In the genomic region with DNA sequence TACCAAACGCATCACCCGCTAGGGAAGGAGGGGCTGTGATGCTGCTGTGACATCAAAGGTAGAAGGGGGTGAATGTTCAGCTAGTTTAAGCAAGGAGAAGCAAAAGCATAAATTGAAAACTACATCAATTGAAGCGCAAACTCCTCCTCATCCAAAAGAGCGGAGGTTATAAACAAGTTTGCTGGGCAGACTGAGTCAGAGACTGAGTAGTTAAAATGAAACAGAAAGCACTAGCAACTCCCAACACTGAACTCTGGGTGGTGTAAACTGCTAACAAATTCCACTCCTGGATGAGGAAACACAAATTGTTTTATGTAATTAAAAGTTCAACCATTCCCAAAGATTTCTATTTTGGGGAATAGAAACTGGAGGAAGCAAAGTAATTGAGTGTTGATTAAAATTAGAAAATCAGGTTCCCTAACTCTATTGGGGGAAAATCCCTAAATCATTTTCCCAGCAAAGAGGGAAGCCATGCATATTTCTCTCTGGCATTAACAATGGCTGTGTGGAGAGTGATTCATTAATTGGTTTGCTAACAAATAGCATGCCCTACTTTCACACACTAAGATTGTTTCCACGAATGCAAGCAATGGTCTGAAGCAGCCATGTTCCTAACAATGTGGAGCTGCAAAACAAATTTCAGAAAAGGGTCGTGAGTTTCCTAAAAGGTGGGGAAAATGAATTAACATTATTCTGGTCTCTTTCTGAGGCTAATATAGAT, we compare ENCODE assay signal across 15 mouse cellular contexts. TPM values are rescaled to one million over a fixed set of nuclear protein-coding genes. Genes with fewer than 3 reads are reported as not detected.
DNase-seq lines count a peak whose midpoint lies in the region; ATAC-seq and TF ChIP-seq lines count a peak whose summit lies in the region.
"Had no signal": no experiment of that assay in that cellular context is flagged by ENCODE, and none has a peak within 500 bp of the region (broad histone marks: within the 10 kb centered on the region; RNA-seq: fewer than 3 reads in every experiment).

No protein-coding gene starts in this region.

- no peaks in the 10 kb centered on the region for H3K4me1 ChIP-seq in lung, postnatal 0 days (ENCODE audit: insufficient read depth, low read depth, low read length)
- H3K4me1 ChIP-seq in lung, adult 2 months (ENCODE audit: control insufficient read depth, insufficient read depth, low read length): no peaks in the 10 kb centered on the region; the same call in 1 of the 2 replicates
- no peaks in the 10 kb centered on the region for H3K4me1 ChIP-seq in stomach, postnatal 0 days (replicated peaks; ENCODE audit: control insufficient read depth, insufficient read depth)
- H3K4me1 ChIP-seq: limb, embryonic 12.5 days had no signal

- no peak overlapping the region for H3K27ac ChIP-seq in lung, postnatal 0 days (ENCODE audit: low read length)
- no peak overlapping the region for H3K27ac ChIP-seq in stomach, postnatal 0 days (replicated peaks)
- H3K27ac ChIP-seq: hindbrain, postnatal 0 days; limb, embryonic 12.5 days had no signal

- H3K9me3 ChIP-seq in lung, postnatal 0 days (ENCODE audit: low read length): no peaks in the 10 kb centered on the region
- H3K9me3 ChIP-seq in stomach, postnatal 0 days (ENCODE audit: control insufficient read depth, low read length): no peaks in the 10 kb centered on the region
- H3K9me3 ChIP-seq: limb, embryonic 12.5 days had no signal

- ATAC-seq in frontal cortex, adult (ENCODE audit: low TSS enrichment): peak; percentile 88
- ATAC-seq in lung, postnatal 0 days: no peak
- peak; percentile 43; the same call in 1 of the 2 replicates for ATAC-seq in common myeloid progenitor, adult 5-6 weeks (replicated peaks; ENCODE audit: low read depth, poor library complexity, severe bottlenecking)
- peak; percentile 71; the same call in 1 of the 2 replicates for ATAC-seq in stomach, postnatal 0 days (ENCODE audit: low FRiP score, low TSS enrichment)
- ATAC-seq: hindbrain, postnatal 0 days had no signal

- H3K4me2 ChIP-seq in lung, postnatal 0 days (replicated peaks; ENCODE audit: low read depth, low read length): no peak overlapping the region
- H3K4me2 ChIP-seq in stomach, postnatal 0 days (replicated peaks; ENCODE audit: low read depth): no peak overlapping the region
- H3K4me2 ChIP-seq: limb, embryonic 12.5 days; lung, embryonic 14.5 days had no signal

- DNase-seq in frontal cortex, postnatal 25 days (ENCODE audit: low spot score in 2 of 2): no peak
- DNase-seq in lung, postnatal 0 days (ENCODE audit: low spot score): peak; percentile 45
- DNase-seq in lung, adult 2 months: no peak
- DNase-seq in stomach, postnatal 0 days (ENCODE audit: low spot score): no peak
- no peak for DNase-seq in cerebellum, adult 8-10 months
- DNase-seq in adrenal gland, postnatal 10 days: no peak
- DNase-seq: adrenal gland, adult 8-10 months; kidney, postnatal 14 days; lung, embryonic 14.5 days; right cerebral cortex, postnatal 14 days; thymus, adult 18-20 months had no signal

- H3K36me3 ChIP-seq in lung, postnatal 0 days (ENCODE audit: insufficient read depth, low read length): no peaks in the 10 kb centered on the region
- H3K36me3 ChIP-seq in stomach, postnatal 0 days (ENCODE audit: control insufficient read depth, insufficient read depth, low read length): no peaks in the 10 kb centered on the region
- H3K36me3 ChIP-seq: limb, embryonic 12.5 days had no signal

- peak; percentile 38; the same call in 1 of the 2 replicates for TF ChIP-seq CTCF in lung, postnatal 0 days (IDR thresholded peaks at IDR 0.05)
- no peak for TF ChIP-seq CTCF in lung, adult 2 months (IDR thresholded peaks at IDR 0.05; ENCODE audit: insufficient read depth, low read length)
- peak; percentile 52 for TF ChIP-seq CTCF in stomach, postnatal 0 days (IDR thresholded peaks at IDR 0.05; ENCODE audit: low read depth)

- no peaks in the 10 kb centered on the region for H3K27me3 ChIP-seq in lung, postnatal 0 days (replicated peaks; ENCODE audit: insufficient read depth, low read length)
- no peaks in the 10 kb centered on the region for H3K27me3 ChIP-seq in stomach, postnatal 0 days (ENCODE audit: control insufficient read depth, insufficient read depth, low read length)
- H3K27me3 ChIP-seq: limb, embryonic 12.5 days had no signal

- TF ChIP-seq POLR2A in lung, adult 2 months (IDR thresholded peaks at IDR 0.05; ENCODE audit: borderline replicate concordance, extremely low read depth, low read depth, low read length): no peak

- whole genome bisulfite sequencing in lung, postnatal 0 days: 71% methylated on average over 6 of the region's 6 CpGs
- WGBS in lung, adult 2 months: 60% methylated on average over 6 of the region's 6 CpGs
- 59% methylated on average over 6 of the region's 6 CpGs for WGBS in stomach, postnatal 0 days

- no peak for TF ChIP-seq EP300 in lung, postnatal 0 days (IDR thresholded peaks at IDR 0.05)
- no peak for TF ChIP-seq EP300 in stomach, postnatal 0 days (optimal IDR thresholded peaks at IDR 0.05)

- no peak overlapping the region for H3K9ac ChIP-seq in lung, postnatal 0 days (replicated peaks; ENCODE audit: low read depth)
- no peak overlapping the region for H3K9ac ChIP-seq in stomach, postnatal 0 days (ENCODE audit: low read length)
- H3K9ac ChIP-seq: limb, embryonic 12.5 days; lung, embryonic 14.5 days had no signal

- H3K4me3 ChIP-seq in lung, postnatal 0 days (ENCODE audit: low read depth, low read length): no peak overlapping the region
- H3K4me3 ChIP-seq in lung, adult 2 months (replicated peaks; ENCODE audit: extremely low read depth, low read depth, low read length): no peak overlapping the region
- H3K4me3 ChIP-seq in stomach, postnatal 0 days (ENCODE audit: low read depth, low read length): no peak overlapping the region
- H3K4me3 ChIP-seq: limb, embryonic 12.5 days had no signal

RNA-seq across cellular contexts. Expression of a gene that starts 41.0 kb away (rescaled TPM):
- polyA plus RNA-seq in lung, postnatal 0 days (2015; fragmentation: Nextera tagmentation; extraction: Ambion mirVana): 407 and 422 TPM in 2 replicates
- 101 and 102 TPM in 2 replicates for polyA plus RNA-seq in lung, adult 2 months (2012; rRNA removed)
- 5.8 and 13.2 TPM in 2 replicates for total RNA-seq in common myeloid progenitor, adult 5-6 weeks (2017)
- polyA plus RNA-seq in stomach, postnatal 0 days (2015; fragmentation: Nextera tagmentation; extraction: Ambion mirVana): 19.7 and 20.1 TPM in 2 replicates
- 10 to 100 TPM; 26.2 to 26.8 TPM for total RNA-seq in adrenal gland, postnatal 10 days (2021)
